Mouse (Mus musculus): ENCODE measurements around the gene Phf21a.

- no peak for TF ChIP-seq CTCF (IDR thresholded peaks at IDR 0.05; ENCODE audit: insufficient read depth, low read depth, low read length)
- peak; percentile 80 for TF ChIP-seq POLR2A (IDR thresholded peaks at IDR 0.05; ENCODE audit: insufficient read depth, low read depth, low read length)
Observed at GRCm38 (mm10) chr2:92375099-92375623, 282.2 kb downstream of the Phf21a start.
